Mouse (Mus musculus): ENCODE measurements at regions not wholly inside any gene's neighbourhood (a gene's known extent, or its start where the extent isn't known, plus 50 kb on each side); places are given as distances from the start of the nearest gene placed in this dataset.

DNA sequence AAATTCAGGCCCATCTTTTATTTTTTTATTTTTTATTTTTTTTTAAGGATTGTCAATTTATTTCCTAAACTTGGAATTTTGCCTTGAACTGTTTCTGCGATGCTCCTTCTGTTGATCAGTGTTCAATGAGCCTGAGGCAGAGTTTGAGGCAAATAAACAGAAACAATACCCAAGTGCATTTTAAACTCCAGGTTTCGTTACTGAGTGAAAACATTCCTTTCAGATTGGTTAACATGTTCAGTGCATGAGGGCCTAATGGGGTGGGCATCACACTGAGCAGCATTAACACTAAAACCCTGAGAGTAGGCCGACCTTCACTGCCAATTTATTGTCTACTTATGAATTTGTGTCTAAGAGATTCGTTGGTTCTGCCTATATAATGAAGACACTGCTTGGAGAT, 338.5 kb downstream of the Sqor start:
- no peak overlapping the region for H3K4me3 ChIP-seq (ENCODE audit: low read length)
- no peak overlapping the region for H3K27ac ChIP-seq (ENCODE audit: low read depth, low read length)
- no peak for ATAC-seq

DNA sequence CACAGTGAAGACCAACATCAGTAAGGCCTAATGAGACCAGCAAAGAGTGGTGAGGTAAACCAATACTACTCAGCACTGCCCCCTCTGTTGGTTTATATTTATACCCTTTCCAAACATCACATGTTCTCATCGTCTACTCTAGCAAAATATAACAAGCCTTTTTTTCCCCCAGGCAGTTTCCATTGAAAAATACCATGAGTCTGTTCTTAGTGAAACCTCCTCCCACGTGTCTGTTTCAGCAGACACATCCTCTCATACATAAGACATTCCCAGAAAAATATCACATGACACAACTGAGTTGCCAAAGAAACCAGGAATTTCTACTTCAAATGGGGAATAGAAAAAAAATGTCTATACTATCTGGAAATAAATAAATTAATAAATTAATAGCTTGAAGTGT, 366.5 kb downstream of the Sqor start:
- Histone ChIP-seq H3K9ac (ENCODE audit: low read depth, low read length) (no peak overlapping the region), H3K27me3 (replicated peaks; ENCODE audit: control insufficient read depth, insufficient read depth, low read length) (no peaks in the 10 kb centered on the region), H3K9me3 (ENCODE audit: control insufficient read depth, low read length) (no peaks in the 10 kb centered on the region), H3K4me3 (ENCODE audit: low read length) (no peak overlapping the region), H3K4me1 (ENCODE audit: control insufficient read depth, insufficient read depth, low read depth, low read length) (no peaks in the 10 kb centered on the region), H3K27ac (ENCODE audit: low read depth, low read length) (no peak overlapping the region), H3K4me2 (ENCODE audit: low read length) (no peak overlapping the region), H3K36me3 (ENCODE audit: control insufficient read depth, insufficient read depth, low read length) (no peaks in the 10 kb centered on the region)
- WGBS: 77% methylated on average over 2 of the region's 2 CpGs
- ATAC-seq: no peak

More for the DNA sequence above, 338.5 kb downstream of the Sqor start:
- H3K27me3 ChIP-seq (replicated peaks; ENCODE audit: control insufficient read depth, insufficient read depth, low read length): no peaks in the 10 kb centered on the region
- no peak overlapping the region for H3K4me2 ChIP-seq (ENCODE audit: low read length)
- H3K36me3 ChIP-seq (ENCODE audit: control insufficient read depth, insufficient read depth, low read length): no peaks in the 10 kb centered on the region
- no peaks in the 10 kb centered on the region for H3K9me3 ChIP-seq (ENCODE audit: control insufficient read depth, low read length)
- H3K9ac ChIP-seq (ENCODE audit: low read depth, low read length): no peak overlapping the region
- no peaks in the 10 kb centered on the region for H3K4me1 ChIP-seq (ENCODE audit: control insufficient read depth, insufficient read depth, low read depth, low read length)
- 64% methylated on average over 4 of the region's 4 CpGs for WGBS

DNA sequence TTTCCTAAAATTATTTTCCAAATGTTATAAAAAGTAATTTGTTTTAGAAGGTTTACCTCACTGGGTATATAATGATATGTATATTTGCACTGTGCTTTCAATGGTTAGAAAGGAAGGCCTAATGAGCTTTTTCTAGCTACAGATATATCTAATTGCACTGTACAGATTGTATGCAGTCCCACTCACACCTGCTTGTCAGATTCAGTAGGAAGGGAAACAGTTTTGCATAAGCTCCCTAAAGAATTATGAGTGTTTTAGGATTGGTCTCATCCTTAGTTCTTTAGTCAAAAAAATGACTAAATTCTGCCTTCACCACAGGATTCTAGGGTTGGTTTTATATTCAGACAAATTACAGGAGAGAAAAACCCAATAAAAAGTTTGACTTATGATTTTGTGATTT, 388.1 kb downstream of the Sqor start:
- H3K4me2 ChIP-seq (ENCODE audit: low read length): no peak overlapping the region
- no peak overlapping the region for H3K27ac ChIP-seq (ENCODE audit: low read depth, low read length)
- H3K9me3 ChIP-seq (ENCODE audit: control insufficient read depth, low read length): no peaks in the 10 kb centered on the region
- H3K4me3 ChIP-seq (ENCODE audit: low read length): no peak overlapping the region
- no peak for ATAC-seq
- H3K9ac ChIP-seq (ENCODE audit: low read depth, low read length): no peak overlapping the region
- no peaks in the 10 kb centered on the region for H3K27me3 ChIP-seq (replicated peaks; ENCODE audit: control insufficient read depth, insufficient read depth, low read length)
- H3K36me3 ChIP-seq (ENCODE audit: control insufficient read depth, insufficient read depth, low read length): no peaks in the 10 kb centered on the region
- no peaks in the 10 kb centered on the region for H3K4me1 ChIP-seq (ENCODE audit: control insufficient read depth, insufficient read depth, low read depth, low read length)

DNA sequence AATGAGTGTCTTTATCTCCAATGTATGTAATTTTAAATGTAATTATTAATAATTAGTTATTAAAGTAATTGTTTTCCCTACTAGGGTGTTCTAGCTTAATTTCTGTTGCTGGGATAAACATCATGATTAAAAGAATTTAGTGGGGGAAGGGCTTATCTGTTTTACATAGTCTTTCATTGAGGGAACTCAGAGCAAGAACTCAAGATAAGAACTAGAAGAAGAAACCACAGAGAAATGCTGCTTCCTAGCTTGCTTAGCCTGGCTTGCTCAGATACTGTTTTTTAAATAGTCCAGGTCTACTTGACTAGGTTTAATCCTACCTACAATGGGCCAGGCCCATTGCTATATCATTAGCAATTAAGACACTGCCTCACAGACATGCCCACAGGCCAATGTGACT, 400.3 kb downstream of the Sqor start:
- Histone ChIP-seq H3K9ac (ENCODE audit: low read depth, low read length) (no peak overlapping the region), H3K27ac (ENCODE audit: low read depth, low read length) (no peak overlapping the region), H3K9me3 (ENCODE audit: control insufficient read depth, low read length) (peaks cover 4% of the 10 kb centered on the region), H3K4me2 (ENCODE audit: low read length) (no peak overlapping the region), H3K36me3 (ENCODE audit: control insufficient read depth, insufficient read depth, low read length) (no peaks in the 10 kb centered on the region), H3K4me1 (ENCODE audit: control insufficient read depth, insufficient read depth, low read depth, low read length) (no peaks in the 10 kb centered on the region), H3K4me3 (ENCODE audit: low read length) (no peak overlapping the region), H3K27me3 (replicated peaks; ENCODE audit: control insufficient read depth, insufficient read depth, low read length) (no peaks in the 10 kb centered on the region)
- no peak for ATAC-seq

DNA sequence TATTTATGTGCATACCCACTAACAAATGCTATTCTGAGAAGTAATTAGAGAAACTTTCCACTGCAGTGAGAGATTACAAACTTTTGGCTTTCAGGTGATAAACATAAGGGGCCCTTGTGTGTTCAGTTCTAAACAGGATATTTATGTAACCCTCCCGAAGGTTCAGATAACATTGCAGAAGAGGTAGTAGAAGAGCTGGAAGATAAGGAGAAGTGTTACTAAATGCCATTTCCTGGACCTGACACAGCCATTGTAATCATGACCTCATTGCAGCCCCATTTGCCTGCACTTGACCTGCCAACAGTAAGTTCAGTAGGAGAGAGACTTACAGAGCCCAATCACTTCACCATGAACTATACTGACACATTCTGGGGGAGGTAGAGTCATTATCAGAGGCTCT, 405.6 kb downstream of the Sqor start:
- no peak overlapping the region for H3K4me2 ChIP-seq (ENCODE audit: low read length)
- no peak overlapping the region for H3K4me3 ChIP-seq (ENCODE audit: low read length)
- H3K4me1 ChIP-seq (ENCODE audit: control insufficient read depth, insufficient read depth, low read depth, low read length): no peaks in the 10 kb centered on the region
- no peaks in the 10 kb centered on the region for H3K9me3 ChIP-seq (ENCODE audit: control insufficient read depth, low read length)
- H3K9ac ChIP-seq (ENCODE audit: low read depth, low read length): no peak overlapping the region
- WGBS: 83% methylated on average over 1 of the region's 1 CpGs
- no peaks in the 10 kb centered on the region for H3K36me3 ChIP-seq (ENCODE audit: control insufficient read depth, insufficient read depth, low read length)
- no peak overlapping the region for H3K27ac ChIP-seq (ENCODE audit: low read depth, low read length)
- no peaks in the 10 kb centered on the region for H3K27me3 ChIP-seq (replicated peaks; ENCODE audit: control insufficient read depth, insufficient read depth, low read length)
- ATAC-seq: no peak

DNA sequence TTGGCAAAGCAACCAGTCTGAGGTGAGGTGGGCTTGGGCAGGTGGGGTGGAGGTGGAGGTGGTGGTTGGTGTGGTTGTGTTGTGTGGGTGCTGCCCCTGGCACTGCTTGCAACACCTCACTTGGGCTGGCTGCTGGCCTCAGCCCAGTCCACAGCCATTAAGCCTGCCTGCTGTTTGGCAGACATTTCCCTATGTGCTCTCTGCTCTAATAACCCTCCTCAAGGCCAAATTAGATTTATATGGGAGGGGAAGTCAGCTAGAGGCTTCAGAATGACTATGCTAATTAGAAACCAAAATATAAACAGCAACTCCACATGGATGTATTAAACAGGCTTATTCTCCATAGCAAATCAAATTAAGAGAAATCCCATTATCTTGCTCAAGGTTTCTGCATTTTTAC, 417.2 kb downstream of the Sqor start:
- peak; percentile 92 for ATAC-seq
- no peak overlapping the region for H3K4me2 ChIP-seq (ENCODE audit: low read length)
- H3K9me3 ChIP-seq (ENCODE audit: control insufficient read depth, low read length): no peaks in the 10 kb centered on the region
- no peak overlapping the region for H3K9ac ChIP-seq (ENCODE audit: low read depth, low read length)
- peak overlapping the region; percentile 23; the same call in 1 of the 2 replicates for H3K27ac ChIP-seq (ENCODE audit: low read depth, low read length)
- H3K36me3 ChIP-seq (ENCODE audit: control insufficient read depth, insufficient read depth, low read length): no peaks in the 10 kb centered on the region
- no peaks in the 10 kb centered on the region for H3K27me3 ChIP-seq (replicated peaks; ENCODE audit: control insufficient read depth, insufficient read depth, low read length)
- H3K4me1 ChIP-seq (ENCODE audit: control insufficient read depth, insufficient read depth, low read depth, low read length): peaks cover 3% of the 10 kb centered on the region
- no peak overlapping the region for H3K4me3 ChIP-seq (ENCODE audit: low read length)

DNA sequence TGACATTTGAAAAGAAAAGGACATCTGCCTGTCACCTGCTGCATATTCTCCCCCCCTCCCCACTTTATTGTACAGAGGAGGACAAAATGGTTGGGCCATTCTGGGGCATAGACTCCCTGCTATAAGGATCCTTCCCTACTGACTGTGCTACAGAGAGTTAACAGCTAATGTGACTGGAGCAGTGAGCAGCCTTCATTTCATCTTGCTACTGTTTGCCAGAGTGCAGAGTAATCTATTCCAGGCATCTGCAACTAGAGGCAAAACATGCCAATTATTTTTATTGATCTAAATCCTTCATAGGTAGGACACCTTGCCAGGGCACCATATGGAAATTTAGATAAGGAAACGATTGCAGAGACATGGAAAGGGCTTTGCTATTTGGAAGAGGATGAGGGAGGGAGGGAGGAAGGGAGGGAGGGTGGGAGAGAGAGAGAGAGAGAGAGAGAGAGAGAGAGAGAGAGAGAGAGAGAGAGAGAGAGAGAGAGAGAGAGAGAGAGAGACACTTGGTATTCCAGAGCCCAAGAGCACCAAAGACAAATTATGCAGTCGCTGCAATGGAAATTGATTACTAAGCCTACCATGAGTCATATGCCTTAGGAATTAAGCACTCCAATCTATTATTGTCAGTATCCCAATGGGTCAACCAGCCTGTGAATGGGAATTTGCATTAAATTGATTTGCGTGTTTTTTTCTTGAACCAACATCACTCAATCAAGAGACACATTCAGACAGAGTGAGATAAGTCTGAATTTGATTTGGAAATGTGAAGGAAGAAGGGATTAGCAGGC, 426.0 kb downstream of the Sqor start:
- no peak overlapping the region for H3K9ac ChIP-seq (ENCODE audit: low read depth, low read length)
- H3K27me3 ChIP-seq (replicated peaks; ENCODE audit: control insufficient read depth, insufficient read depth, low read length): no peaks in the 10 kb centered on the region
- H3K9me3 ChIP-seq (ENCODE audit: control insufficient read depth, low read length): no peaks in the 10 kb centered on the region
- H3K4me3 ChIP-seq (ENCODE audit: low read length): no peak overlapping the region
- ATAC-seq: peak; percentile 58; the same call in 1 of the 2 replicates
- no peaks in the 10 kb centered on the region for H3K36me3 ChIP-seq (ENCODE audit: control insufficient read depth, insufficient read depth, low read length)
- H3K4me2 ChIP-seq (ENCODE audit: low read length): no peak overlapping the region
- 44% methylated on average over 3 of the region's 3 CpGs for WGBS
- no peak overlapping the region for H3K27ac ChIP-seq (ENCODE audit: low read depth, low read length)
- H3K4me1 ChIP-seq (ENCODE audit: control insufficient read depth, insufficient read depth, low read depth, low read length): no peaks in the 10 kb centered on the region

DNA sequence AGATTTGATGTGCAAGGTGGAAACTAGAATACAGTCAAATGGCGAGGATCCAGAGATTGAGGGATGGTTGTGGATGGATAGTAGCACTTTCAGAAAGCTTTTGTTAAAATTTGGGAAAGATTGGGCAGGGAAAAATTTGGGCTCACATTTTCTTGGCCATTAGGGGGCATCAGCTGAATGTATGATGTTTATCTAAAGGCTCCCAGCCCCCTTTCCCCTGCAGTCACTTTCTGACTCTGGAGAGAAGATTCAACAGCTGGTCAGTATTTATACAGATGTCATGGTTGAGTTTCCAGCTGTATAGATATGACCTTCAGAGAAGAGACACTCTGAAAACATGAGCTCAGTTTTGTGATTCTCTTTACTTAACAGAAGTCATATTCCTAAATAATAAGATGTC, 429.5 kb downstream of the Sqor start:
- no peak overlapping the region for H3K27ac ChIP-seq (ENCODE audit: low read depth, low read length)
- WGBS: 63% methylated on average over 1 of the region's 1 CpGs
- no peaks in the 10 kb centered on the region for H3K36me3 ChIP-seq (ENCODE audit: control insufficient read depth, insufficient read depth, low read length)
- H3K4me3 ChIP-seq (ENCODE audit: low read length): no peak overlapping the region
- no peak overlapping the region for H3K9ac ChIP-seq (ENCODE audit: low read depth, low read length)
- no peak for ATAC-seq
- no peaks in the 10 kb centered on the region for H3K4me1 ChIP-seq (ENCODE audit: control insufficient read depth, insufficient read depth, low read depth, low read length)
- no peaks in the 10 kb centered on the region for H3K9me3 ChIP-seq (ENCODE audit: control insufficient read depth, low read length)
- H3K27me3 ChIP-seq (replicated peaks; ENCODE audit: control insufficient read depth, insufficient read depth, low read length): no peaks in the 10 kb centered on the region
- no peak overlapping the region for H3K4me2 ChIP-seq (ENCODE audit: low read length)

Data from hindbrain, embryonic 16.5 days (tissue).